Mouse (Mus musculus): ENCODE results near the gene Myh14.

DNA sequence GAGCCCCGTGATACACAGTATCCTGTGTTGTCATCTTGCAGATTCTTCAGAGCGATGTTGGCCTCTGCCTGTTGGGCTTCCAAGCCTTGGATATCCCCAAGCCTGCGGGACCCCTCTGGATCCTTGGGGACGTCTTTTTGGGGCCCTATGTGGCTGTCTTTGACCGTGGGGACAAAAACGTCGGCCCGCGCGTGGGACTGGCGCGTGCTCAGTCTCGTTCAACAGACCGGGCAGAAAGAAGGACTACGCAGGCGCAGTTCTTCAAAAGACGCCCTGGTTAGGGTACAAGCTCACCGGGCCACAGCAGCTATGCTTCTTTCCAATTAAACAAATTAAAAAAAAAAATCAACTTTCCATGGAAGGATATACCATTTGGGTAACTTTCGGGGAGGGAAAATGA, 84.1 kb downstream of the Myh14 start:
- no peak; the same call in 1 of the 2 replicates for TF ChIP-seq POLR2A (IDR thresholded peaks at IDR 0.05; ENCODE audit: extremely low read depth, insufficient read depth, low read length)
- no peak for TF ChIP-seq CTCF (IDR thresholded peaks at IDR 0.05; ENCODE audit: extremely low read depth, insufficient read depth, low read length)

All from cortical plate, adult 2 months (tissue).